Mouse (Mus musculus) brain, embryonic 14.5 days (tissue): Measurements from ENCODE around the gene Mettl2. TPM values are rescaled to one million over a fixed set of nuclear protein-coding genes. Genes with fewer than 3 reads are reported as not detected.

ENCODE experiments used
- DNase-seq: peaks from one replicate; pipeline ENCODE4 v3.0.0-alpha.2; 2011; ENCODE audit warnings: low read depth
- CTCF ChIP-seq: fragments of 200-500 bp; IDR thresholded peaks from 2 replicates; pipeline ENCODE4 v1.5.1; 2012; ENCODE audit warnings: inconsistent platforms, mild to moderate bottlenecking, moderate library complexity, borderline replicate concordance; ENCODE audit not compliant: insufficient read depth, insufficient read length; ENCODE audit errors: extremely low read depth
- POLR2A ChIP-seq: fragments of 200-500 bp; IDR thresholded peaks from 2 replicates; pipeline ENCODE4 v1.6.1; 2012; ENCODE audit warnings: mild to moderate bottlenecking, inconsistent platforms, borderline replicate concordance; ENCODE audit not compliant: poor library complexity, insufficient read depth, insufficient read length, severe bottlenecking; ENCODE audit errors: extremely low read depth
- polyA plus RNA-seq: library from polyadenylated mRNA; depleted of rRNA; stranded (reverse); fragments of >200 nt; gene quantifications from 2 replicates; pipeline ENCODE4 v1.2.3, GENCODE M21; 2012

The Mettl2 gene
- polyA plus RNA-seq, 1 experiment = 31.7 TPM

GRCm38 (mm10) chr11:105156748-105157267, 30.6 kb downstream of the Mettl2 start:
- no peak for DNase-seq
- TF ChIP-seq POLR2A (no peak), CTCF (no peak)

GRCm38 (mm10) chr11:105158047-105158446, 31.8 kb downstream of the Mettl2 start:
- no peak for DNase-seq
- TF ChIP-seq CTCF = no peak
- TF ChIP-seq POLR2A = no peak

GRCm38 (mm10) chr11:105159673-105160360, 33.6 kb downstream of the Mettl2 start:
- DNase-seq = no peak
- TF ChIP-seq CTCF (no peak), POLR2A (no peak)

GRCm38 (mm10) chr11:105161411-105161810, 35.2 kb downstream of the Mettl2 start:
- DNase-seq = no peak
- no peak for TF ChIP-seq CTCF
- no peak for TF ChIP-seq POLR2A

GRCm38 (mm10) chr11:105164516-105165510, 38.6 kb downstream of the Mettl2 start:
- DNase-seq = no peak
- TF ChIP-seq CTCF (no peak), POLR2A (no peak)

- DNase-seq = no peak
- TF ChIP-seq POLR2A (no peak), CTCF (no peak)
Measured at GRCm38 (mm10) chr11:105166780-105167179, 40.6 kb downstream of the Mettl2 start.

GRCm38 (mm10) chr11:105178516-105178915, 52.3 kb downstream of the Mettl2 start, which contains the start of gene Tlk2:
Gene Tlk2 (plus strand): TSS chr11:105178807.
- DNase-seq = no peak
- TF ChIP-seq POLR2A (no peak), CTCF (no peak)

GRCm38 (mm10) chr11:105179523-105179922, 53.3 kb downstream of the Mettl2 start:
- DNase-seq = no peak
- TF ChIP-seq CTCF = no peak
- no peak for TF ChIP-seq POLR2A

GRCm38 (mm10) chr11:105180471-105181091, 54.4 kb downstream of the Mettl2 start:
- TF ChIP-seq POLR2A (no peak), CTCF (no peak)
- peak; percentile 54 for DNase-seq

GRCm38 (mm10) chr11:105181126-105181637, 55.0 kb downstream of the Mettl2 start:
- TF ChIP-seq CTCF = no peak
- peak; percentile 97 for TF ChIP-seq POLR2A
- peak; percentile 97 for DNase-seq
